Mouse (Mus musculus): ENCODE measurements at regions not wholly inside any gene's neighbourhood (a gene's known extent, or its start where the extent isn't known, plus 50 kb on each side); places are given as distances from the start of the nearest gene placed in this dataset.
"Not testable (repeated sequence)": the region's sequence is repeated elsewhere in the genome, so short reads cannot be mapped to it uniquely, and the experiment has no call there.

DNA sequence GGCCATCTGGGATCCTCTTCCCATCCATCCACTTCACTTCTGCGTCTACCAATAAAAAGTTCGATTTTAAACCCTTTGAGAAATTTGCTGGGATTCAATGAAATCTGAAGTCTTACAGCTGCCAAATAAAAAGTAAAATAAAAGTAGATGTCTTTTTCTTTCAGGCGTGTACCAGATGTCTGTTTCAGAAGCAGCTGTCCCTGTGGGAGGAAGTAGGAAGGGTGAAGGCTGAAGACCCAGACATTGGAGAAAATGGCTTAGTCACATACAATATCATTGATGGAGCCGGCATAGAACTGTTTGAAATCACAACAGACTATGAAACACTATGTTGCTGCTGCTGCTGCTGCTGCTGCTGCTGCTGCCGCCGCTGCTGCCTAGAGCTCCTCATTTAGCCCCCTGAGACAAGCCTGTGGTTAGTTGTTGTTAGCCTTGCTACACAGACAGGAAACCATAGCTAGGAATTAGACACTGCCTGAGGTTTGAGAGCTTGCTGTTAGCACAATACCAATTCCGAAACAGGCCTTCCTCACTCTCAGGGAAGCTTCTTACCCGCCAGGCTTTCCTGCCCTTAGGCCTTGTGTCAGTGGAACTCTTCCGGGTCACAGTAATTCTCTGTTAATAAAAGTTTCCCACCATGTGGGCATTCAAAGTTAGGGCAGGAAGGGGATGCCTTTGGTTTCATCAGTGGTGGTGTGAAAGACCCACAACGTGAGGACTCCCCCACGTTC is 211.5 kb downstream of the Gm15319 start:
- H3K4me1 ChIP-seq; H3K27ac ChIP-seq (replicated peaks); DNase-seq (ENCODE audit: low spot score); H3K4me3 ChIP-seq; H3K27me3 ChIP-seq (replicated peaks; ENCODE audit: low read depth, poor library complexity, severe bottlenecking); H3K9me3 ChIP-seq; H3K36me3 ChIP-seq (replicated peaks): not testable (repeated sequence)
- WGBS, result 84% methylated on average over 9 of the region's 11 CpGs

DNA sequence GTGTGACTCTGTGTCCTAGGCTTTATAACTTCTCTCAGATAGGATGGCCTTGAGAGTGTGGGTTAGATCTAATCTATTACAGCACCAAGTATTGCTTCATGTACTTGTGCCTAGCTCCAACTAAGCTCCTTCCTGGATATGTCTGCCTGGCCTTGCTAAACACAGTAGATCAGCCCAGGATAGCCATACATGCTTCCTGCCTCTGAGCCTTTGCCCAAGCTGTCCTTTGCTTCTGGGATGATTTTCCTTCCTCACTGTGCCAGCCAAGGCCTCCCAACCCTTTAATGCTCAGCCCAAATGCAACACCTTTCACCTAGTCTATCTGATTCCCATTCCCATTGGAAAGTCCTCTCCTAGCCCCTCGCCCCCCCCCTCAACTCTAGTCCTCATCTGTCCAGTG is 208.9 kb downstream of the Gm15319 start:
- H3K4me1 ChIP-seq; H3K36me3 ChIP-seq (replicated peaks); H3K4me3 ChIP-seq; H3K27me3 ChIP-seq (replicated peaks; ENCODE audit: low read depth, poor library complexity, severe bottlenecking); H3K9me3 ChIP-seq; DNase-seq (ENCODE audit: low spot score); H3K27ac ChIP-seq (replicated peaks): not testable (repeated sequence)
- 100% methylated on average over 1 of the region's 1 CpGs for WGBS

Measured in embryonic facial prominence, embryonic 10.5 days (tissue).